Mouse (Mus musculus): Measurements from ENCODE around the gene Cep89. TPM values are rescaled to one million over a fixed set of nuclear protein-coding genes. Genes with fewer than 3 reads are reported as not detected.

The Cep89 gene
- polyA plus RNA-seq, 1 experiment from 2014 or later, result 25.1 TPM

- H3K4me1 ChIP-seq (ENCODE audit: control insufficient read depth, insufficient read depth, low read length), result no peaks in the 10 kb centered on the region
- H3K27ac ChIP-seq (ENCODE audit: low read depth, low read length), result no peak overlapping the region
- WGBS, result 87% methylated on average over 4 of the region's 4 CpGs
- H3K27me3 ChIP-seq (ENCODE audit: control insufficient read depth, insufficient read depth, low read length), result no peaks in the 10 kb centered on the region
- H3K9ac ChIP-seq (replicated peaks; ENCODE audit: low read depth, low read length), result no peak overlapping the region
- H3K9me3 ChIP-seq (ENCODE audit: control insufficient read depth, low read length), result no peaks in the 10 kb centered on the region
- H3K4me3 ChIP-seq (ENCODE audit: low read depth, low read length), result no peak overlapping the region
- H3K36me3 ChIP-seq (ENCODE audit: control insufficient read depth, insufficient read depth, low read length), result no peaks in the 10 kb centered on the region
- ATAC-seq (ENCODE audit: low read depth), result no peak
- no peak overlapping the region for H3K4me2 ChIP-seq (ENCODE audit: low read depth, low read length)
These were observed 59.4 kb downstream of the Cep89 start for GRCm38 (mm10) chr7:35456091-35456814.

- Histone ChIP-seq H3K9ac (replicated peaks; ENCODE audit: low read depth, low read length) (no peak overlapping the region), H3K4me1 (ENCODE audit: control insufficient read depth, insufficient read depth, low read length) (no peaks in the 10 kb centered on the region), H3K9me3 (ENCODE audit: control insufficient read depth, low read length) (no peaks in the 10 kb centered on the region), H3K36me3 (ENCODE audit: control insufficient read depth, insufficient read depth, low read length) (no peaks in the 10 kb centered on the region), H3K27me3 (ENCODE audit: control insufficient read depth, insufficient read depth, low read length) (no peaks in the 10 kb centered on the region), H3K27ac (ENCODE audit: low read depth, low read length) (no peak overlapping the region), H3K4me3 (ENCODE audit: low read depth, low read length) (no peak overlapping the region), H3K4me2 (ENCODE audit: low read depth, low read length) (no peak overlapping the region)
- WGBS, result 90% methylated on average over 4 of the region's 4 CpGs
- ATAC-seq (ENCODE audit: low read depth), result no peak
These were observed 64.1 kb downstream of the Cep89 start for GRCm38 (mm10) chr7:35460971-35461370.

- no peak overlapping the region for H3K9ac ChIP-seq (replicated peaks; ENCODE audit: low read depth, low read length)
- H3K9me3 ChIP-seq (ENCODE audit: control insufficient read depth, low read length), result no peaks in the 10 kb centered on the region
- ATAC-seq (ENCODE audit: low read depth), result no peak
- H3K4me1 ChIP-seq (ENCODE audit: control insufficient read depth, insufficient read depth, low read length), result no peaks in the 10 kb centered on the region
- no peak overlapping the region for H3K27ac ChIP-seq (ENCODE audit: low read depth, low read length)
- H3K4me2 ChIP-seq (ENCODE audit: low read depth, low read length), result no peak overlapping the region
- H3K4me3 ChIP-seq (ENCODE audit: low read depth, low read length), result no peak overlapping the region
- no peaks in the 10 kb centered on the region for H3K36me3 ChIP-seq (ENCODE audit: control insufficient read depth, insufficient read depth, low read length)
- 95% methylated on average over 5 of the region's 5 CpGs for WGBS
- no peaks in the 10 kb centered on the region for H3K27me3 ChIP-seq (ENCODE audit: control insufficient read depth, insufficient read depth, low read length)
These were observed 68.2 kb downstream of the Cep89 start for GRCm38 (mm10) chr7:35465027-35465426.

GRCm38 (mm10) chr7:35467856-35468255 is 71.0 kb downstream of the Cep89 start:
- no peaks in the 10 kb centered on the region for H3K9me3 ChIP-seq (ENCODE audit: control insufficient read depth, low read length)
- WGBS, result 52% methylated on average over 2 of the region's 2 CpGs

GRCm38 (mm10) chr7:35470794-35471193 is 74.0 kb downstream of the Cep89 start:
- no peak for ATAC-seq (ENCODE audit: low read depth)
- H3K9ac ChIP-seq (replicated peaks; ENCODE audit: low read depth, low read length), result no peak overlapping the region
- WGBS, result 50% methylated on average over 4 of the region's 4 CpGs

More at GRCm38 (mm10) chr7:35467856-35468255, 71.0 kb downstream of the Cep89 start:
- Histone ChIP-seq H3K27me3 (ENCODE audit: control insufficient read depth, insufficient read depth, low read length) (no peaks in the 10 kb centered on the region), H3K27ac (ENCODE audit: low read depth, low read length) (no peak overlapping the region), H3K4me2 (ENCODE audit: low read depth, low read length) (no peak overlapping the region), H3K9ac (replicated peaks; ENCODE audit: low read depth, low read length) (no peak overlapping the region), H3K36me3 (ENCODE audit: control insufficient read depth, insufficient read depth, low read length) (no peaks in the 10 kb centered on the region), H3K4me1 (ENCODE audit: control insufficient read depth, insufficient read depth, low read length) (no peaks in the 10 kb centered on the region), H3K4me3 (ENCODE audit: low read depth, low read length) (no peak overlapping the region)
- no peak for ATAC-seq (ENCODE audit: low read depth)

GRCm38 (mm10) chr7:35476457-35476856 is 79.6 kb downstream of the Cep89 start:
- 75% methylated on average over 2 of the region's 2 CpGs for WGBS
- ATAC-seq (ENCODE audit: low read depth), result no peak
- H3K9me3 ChIP-seq (ENCODE audit: control insufficient read depth, low read length), result no peaks in the 10 kb centered on the region

More at GRCm38 (mm10) chr7:35470794-35471193, 74.0 kb downstream of the Cep89 start:
- Histone ChIP-seq H3K27ac (ENCODE audit: low read depth, low read length) (no peak overlapping the region), H3K4me1 (ENCODE audit: control insufficient read depth, insufficient read depth, low read length) (no peaks in the 10 kb centered on the region), H3K9me3 (ENCODE audit: control insufficient read depth, low read length) (no peaks in the 10 kb centered on the region), H3K4me2 (ENCODE audit: low read depth, low read length) (no peak overlapping the region), H3K4me3 (ENCODE audit: low read depth, low read length) (no peak overlapping the region), H3K27me3 (ENCODE audit: control insufficient read depth, insufficient read depth, low read length) (no peaks in the 10 kb centered on the region), H3K36me3 (ENCODE audit: control insufficient read depth, insufficient read depth, low read length) (no peaks in the 10 kb centered on the region)

GRCm38 (mm10) chr7:35485126-35485525 is 88.3 kb downstream of the Cep89 start:
- 88% methylated on average over 2 of the region's 2 CpGs for WGBS
- H3K27me3 ChIP-seq (ENCODE audit: control insufficient read depth, insufficient read depth, low read length), result no peaks in the 10 kb centered on the region
- ATAC-seq (ENCODE audit: low read depth), result no peak
- no peaks in the 10 kb centered on the region for H3K9me3 ChIP-seq (ENCODE audit: control insufficient read depth, low read length)
- no peak overlapping the region for H3K27ac ChIP-seq (ENCODE audit: low read depth, low read length)
- H3K9ac ChIP-seq (replicated peaks; ENCODE audit: low read depth, low read length), result no peak overlapping the region
- no peaks in the 10 kb centered on the region for H3K36me3 ChIP-seq (ENCODE audit: control insufficient read depth, insufficient read depth, low read length)
- no peak overlapping the region for H3K4me2 ChIP-seq (ENCODE audit: low read depth, low read length)
- H3K4me3 ChIP-seq (ENCODE audit: low read depth, low read length), result no peak overlapping the region
- H3K4me1 ChIP-seq (ENCODE audit: control insufficient read depth, insufficient read depth, low read length), result no peaks in the 10 kb centered on the region

More at GRCm38 (mm10) chr7:35476457-35476856, 79.6 kb downstream of the Cep89 start:
- H3K36me3 ChIP-seq (ENCODE audit: control insufficient read depth, insufficient read depth, low read length), result no peaks in the 10 kb centered on the region
- no peak overlapping the region for H3K4me3 ChIP-seq (ENCODE audit: low read depth, low read length)
- no peak overlapping the region for H3K27ac ChIP-seq (ENCODE audit: low read depth, low read length)
- H3K4me1 ChIP-seq (ENCODE audit: control insufficient read depth, insufficient read depth, low read length), result no peaks in the 10 kb centered on the region
- H3K9ac ChIP-seq (replicated peaks; ENCODE audit: low read depth, low read length), result no peak overlapping the region
- H3K4me2 ChIP-seq (ENCODE audit: low read depth, low read length), result no peak overlapping the region
- H3K27me3 ChIP-seq (ENCODE audit: control insufficient read depth, insufficient read depth, low read length), result no peaks in the 10 kb centered on the region

- WGBS, result 89% methylated on average over 8 of the region's 8 CpGs
These were observed 89.7 kb downstream of the Cep89 start for GRCm38 (mm10) chr7:35486553-35486952.

More at GRCm38 (mm10) chr7:35486553-35486952, 89.7 kb downstream of the Cep89 start:
- no peak overlapping the region for H3K27ac ChIP-seq (ENCODE audit: low read depth, low read length)
- no peak overlapping the region for H3K9ac ChIP-seq (replicated peaks; ENCODE audit: low read depth, low read length)
- no peaks in the 10 kb centered on the region for H3K27me3 ChIP-seq (ENCODE audit: control insufficient read depth, insufficient read depth, low read length)
- H3K4me2 ChIP-seq (ENCODE audit: low read depth, low read length), result no peak overlapping the region
- no peaks in the 10 kb centered on the region for H3K9me3 ChIP-seq (ENCODE audit: control insufficient read depth, low read length)
- no peaks in the 10 kb centered on the region for H3K4me1 ChIP-seq (ENCODE audit: control insufficient read depth, insufficient read depth, low read length)
- H3K36me3 ChIP-seq (ENCODE audit: control insufficient read depth, insufficient read depth, low read length), result no peaks in the 10 kb centered on the region
- H3K4me3 ChIP-seq (ENCODE audit: low read depth, low read length), result no peak overlapping the region
- no peak for ATAC-seq (ENCODE audit: low read depth)
